Mouse (Mus musculus) cerebellum, adult 11 months (tissue): ENCODE measurements around the gene Fbn1.

Source experiments
- DNase-seq: peaks from one replicate; pipeline ENCODE4 v3.0.0; 2022

Gene Fbn1

GRCm38 (mm10) chr2:125507893-125508292 is at the start of gene Fbn1:
Fbn1 (minus strand) TSS chr2:125507993.
- no peak for DNase-seq

GRCm38 (mm10) chr2:125555830-125556229 is 48.0 kb upstream of the Fbn1 start:
- DNase-seq: no peak

- no peak for DNase-seq
These were observed 41.2 kb upstream of the Fbn1 start for GRCm38 (mm10) chr2:125548806-125549578.

- DNase-seq: no peak
These were observed 37.2 kb upstream of the Fbn1 start for GRCm38 (mm10) chr2:125544986-125545385.

GRCm38 (mm10) chr2:125543646-125544045 is 35.9 kb upstream of the Fbn1 start:
- no peak for DNase-seq

GRCm38 (mm10) chr2:125541451-125541850 is 33.7 kb upstream of the Fbn1 start:
- DNase-seq: no peak

- DNase-seq: no peak
These were observed 32.8 kb upstream of the Fbn1 start for GRCm38 (mm10) chr2:125540579-125540978.

- no peak for DNase-seq
These were observed 31.8 kb upstream of the Fbn1 start for GRCm38 (mm10) chr2:125539640-125540039.

- DNase-seq: no peak
These were observed 22.9 kb upstream of the Fbn1 start for GRCm38 (mm10) chr2:125530665-125531064.

GRCm38 (mm10) chr2:125526566-125526965 is 18.8 kb upstream of the Fbn1 start:
- no peak for DNase-seq

- no peak for DNase-seq
These were observed 17.7 kb upstream of the Fbn1 start for GRCm38 (mm10) chr2:125525484-125525883.

- no peak for DNase-seq
These were observed 8.8 kb upstream of the Fbn1 start for GRCm38 (mm10) chr2:125516594-125516993.

- no peak for DNase-seq
These were observed 7.7 kb upstream of the Fbn1 start for GRCm38 (mm10) chr2:125515291-125516057.

- no peak for DNase-seq
These were observed 6.6 kb upstream of the Fbn1 start for GRCm38 (mm10) chr2:125514391-125514790.

GRCm38 (mm10) chr2:125512544-125512943 is 4.8 kb upstream of the Fbn1 start:
- DNase-seq: no peak

GRCm38 (mm10) chr2:125511898-125512297 is 4.1 kb upstream of the Fbn1 start:
- no peak for DNase-seq

GRCm38 (mm10) chr2:125510752-125511151 is 3.0 kb upstream of the Fbn1 start:
- DNase-seq: no peak

- no peak for DNase-seq
These were observed 588 bp upstream of the Fbn1 start for GRCm38 (mm10) chr2:125508381-125508780.

- no peak for DNase-seq
These were observed 1.3 kb downstream of the Fbn1 start for GRCm38 (mm10) chr2:125506316-125507054.

- DNase-seq: no peak
These were observed 2.0 kb downstream of the Fbn1 start for GRCm38 (mm10) chr2:125505746-125506315.

- no peak for DNase-seq
These were observed 2.6 kb downstream of the Fbn1 start, which contains the start of gene Gm9913 for GRCm38 (mm10) chr2:125505006-125505745. Gm9913 (plus strand) TSS chr2:125505089.

GRCm38 (mm10) chr2:125501526-125501925 is 6.3 kb downstream of the Fbn1 start:
- DNase-seq: no peak
